Mouse (Mus musculus): Measurements from ENCODE around the gene Agxt2.

Agxt2 gene

DNA sequence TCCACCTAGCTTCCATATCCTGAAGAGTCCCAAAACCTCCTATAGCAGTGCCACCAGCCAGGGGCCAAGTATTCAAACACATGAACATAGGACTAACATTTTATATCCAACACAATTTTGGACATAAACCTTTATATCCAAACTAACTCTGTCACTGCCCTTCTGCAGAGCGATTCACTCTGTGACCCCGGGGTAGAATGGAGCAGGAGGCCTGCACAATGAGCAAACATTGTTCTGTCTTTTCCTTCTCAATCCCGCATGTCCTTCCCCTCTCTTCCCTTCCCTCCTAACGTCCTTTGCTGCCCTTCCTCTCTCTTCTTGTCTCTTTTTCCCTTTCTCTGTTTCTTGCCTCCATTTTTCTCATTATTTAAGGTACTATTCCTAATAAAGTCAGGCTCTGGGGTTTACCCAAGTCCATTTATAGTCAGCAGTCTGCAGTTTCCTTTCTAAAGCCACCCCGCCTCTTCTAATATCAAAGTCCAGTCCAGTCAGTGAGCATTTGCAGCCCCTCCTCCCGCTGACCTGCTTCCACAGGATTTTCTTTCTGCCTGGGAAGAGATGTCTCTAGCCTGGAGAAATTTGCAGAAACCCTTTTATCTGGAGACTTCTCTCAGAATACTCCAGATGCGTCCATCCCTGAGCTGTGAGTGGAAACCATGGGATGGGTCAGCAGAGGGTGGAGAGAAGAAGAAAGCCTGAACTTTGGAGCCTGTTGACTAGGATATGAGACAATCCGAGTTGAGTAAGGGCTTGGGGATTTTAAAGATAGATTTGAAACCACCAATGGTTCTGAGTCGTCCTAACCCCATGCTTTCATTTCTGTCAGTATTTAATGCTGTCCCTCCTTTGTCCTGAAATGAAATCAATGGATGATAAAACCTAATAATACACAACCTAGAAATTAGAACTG lies at the start of gene Agxt2:
Agxt2 (plus strand) TSS at position 494 of the 910 bp plus-strand sequence.
- in situ Hi-C loops (cut with MboI; ENCODE audit: unreplicated experiment in 2 of 2) = no loop called here

DNA sequence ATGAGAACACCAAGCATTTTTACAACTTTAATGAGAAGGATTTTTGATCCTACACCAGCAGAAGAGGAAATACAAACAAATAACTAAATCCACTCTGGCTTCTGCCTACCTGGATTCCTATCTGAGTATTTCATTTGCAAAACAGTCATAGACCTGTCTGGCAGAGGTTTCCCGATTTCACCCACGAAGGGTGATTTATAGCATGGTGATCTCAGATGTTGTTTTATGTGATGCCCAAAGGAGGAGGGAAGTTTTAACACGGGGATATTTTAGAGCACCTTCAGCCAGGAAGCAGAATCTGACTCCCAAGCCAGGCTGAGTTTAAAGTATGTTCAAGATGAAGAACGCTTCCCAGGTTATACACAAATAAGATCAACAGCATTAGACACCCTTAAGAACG lies 46.5 kb upstream of the Agxt2 start:
- in situ Hi-C loops (cut with MboI; ENCODE audit: unreplicated experiment in 2 of 2) = loop anchor here (5.0 to 10.0 kb wide), 7 partner anchors 237 to 1187 kb away; partner anchors contain the start of gene Spef2 (in 2 of the 2)

DNA sequence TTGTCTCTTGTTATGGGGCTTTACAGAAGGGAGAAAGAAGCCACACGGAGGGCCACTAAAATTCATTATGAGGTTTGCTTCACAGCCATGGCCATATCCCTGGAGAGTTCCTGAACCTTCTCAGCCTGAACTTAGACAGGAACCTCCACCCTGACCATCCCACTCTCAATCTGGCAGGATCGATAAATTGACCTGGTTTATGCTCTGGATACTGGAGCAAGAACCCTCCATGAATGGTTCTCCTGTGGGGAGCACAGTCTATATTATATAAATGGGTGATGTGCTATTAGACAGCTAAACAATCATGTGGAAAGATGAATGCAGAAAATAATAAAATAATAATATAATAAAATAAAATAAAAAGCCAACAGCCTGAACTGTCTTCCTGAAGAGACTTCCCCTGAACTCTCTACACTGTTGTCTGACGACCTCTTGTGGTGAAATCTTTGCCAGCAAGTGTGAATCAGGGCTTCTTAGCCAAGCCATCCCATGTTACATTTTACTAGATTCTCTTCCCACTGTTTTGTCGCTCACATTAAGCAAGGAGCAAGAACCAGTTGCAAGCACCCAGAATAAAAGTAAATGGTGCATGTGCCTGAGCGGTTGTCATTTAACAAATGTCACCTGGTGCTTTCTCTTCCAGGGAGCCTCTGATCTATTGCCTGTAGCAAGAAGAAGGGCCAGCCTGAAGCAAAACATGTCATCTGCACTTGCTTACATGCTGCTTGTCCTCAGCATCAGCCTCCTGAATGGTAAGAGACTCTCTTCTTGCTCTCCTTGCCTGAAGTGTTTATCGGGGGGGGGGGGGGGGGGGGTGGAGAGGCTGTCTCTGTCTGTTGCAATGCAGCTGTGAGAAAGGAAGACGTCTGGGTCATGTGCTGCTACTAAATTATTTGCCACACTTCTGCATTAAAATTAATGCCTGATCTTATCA lies 44.5 kb upstream of the Agxt2 start:
- in situ Hi-C loops (cut with MboI; ENCODE audit: unreplicated experiment in 2 of 2) = loop anchor here (5.0 to 10.0 kb wide), 7 partner anchors 239 to 1189 kb away; partner anchors contain the start of gene Spef2 (in 2 of the 2)

DNA sequence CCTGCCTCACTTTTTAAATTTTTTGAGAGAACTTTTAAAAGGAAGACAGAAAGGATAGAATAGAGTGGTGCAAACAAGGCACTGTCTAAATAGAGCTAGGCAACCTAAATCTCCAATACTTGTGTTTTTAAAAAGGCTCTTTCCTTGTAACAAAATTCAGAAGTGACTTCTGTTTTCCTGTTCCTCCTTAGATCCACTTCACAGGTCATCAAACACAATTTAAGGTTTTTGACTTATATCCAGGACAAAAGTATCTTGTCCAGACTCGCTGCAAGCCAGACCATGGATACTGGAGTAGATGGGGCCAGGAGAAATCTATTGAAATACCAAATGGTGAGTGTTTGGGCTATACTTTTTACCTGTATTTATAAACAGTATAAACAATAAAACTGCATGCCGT lies 33.3 kb upstream of the Agxt2 start, which contains the start of gene Gm21973:
Gm21973 (plus strand) TSS at position 301 of the 400 bp plus-strand sequence.
- in situ Hi-C loops (cut with MboI; ENCODE audit: unreplicated experiment in 2 of 2) = no loop called here

DNA sequence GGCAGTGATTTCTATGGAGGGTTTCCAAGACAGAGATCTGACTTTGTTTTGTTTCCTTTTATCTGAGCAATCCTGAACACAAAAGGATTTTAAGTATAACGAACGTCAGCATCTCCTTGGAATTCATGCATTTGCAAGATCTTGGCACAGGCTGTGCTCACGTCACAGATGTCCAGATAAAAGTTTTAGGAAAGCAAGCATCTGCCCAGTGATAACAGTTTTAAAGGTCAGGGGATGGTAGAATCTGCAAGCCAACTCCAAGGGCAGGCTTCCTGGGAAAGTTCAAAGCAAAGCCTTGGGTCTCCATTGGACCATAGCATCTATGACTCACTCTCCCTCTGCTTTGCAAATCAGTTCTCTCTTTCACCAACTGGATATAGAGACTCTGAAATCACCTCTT lies 27.7 kb upstream of the Agxt2 start:
- in situ Hi-C loops (cut with MboI; ENCODE audit: unreplicated experiment in 2 of 2) = no loop called here

DNA sequence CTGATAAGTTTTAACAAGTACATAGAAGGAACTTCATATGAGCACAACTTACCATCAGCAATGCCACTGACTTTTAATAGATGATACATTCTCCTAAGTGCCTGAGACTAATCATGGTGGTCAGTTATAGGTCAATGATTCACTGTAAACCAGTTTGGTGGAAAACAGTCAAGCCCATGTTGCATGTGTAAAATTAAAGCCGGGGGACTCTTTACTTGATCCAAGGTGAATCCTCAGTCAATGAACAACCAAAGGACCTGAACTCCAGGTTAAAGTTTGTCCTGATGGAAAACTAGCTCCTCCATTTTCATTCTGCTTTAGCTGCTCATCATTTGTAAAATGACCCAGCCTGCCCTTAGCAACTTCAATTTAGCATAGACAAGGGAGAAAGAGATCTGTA lies 25.8 kb upstream of the Agxt2 start:
- in situ Hi-C loops (cut with MboI; ENCODE audit: unreplicated experiment in 2 of 2) = no loop called here

DNA sequence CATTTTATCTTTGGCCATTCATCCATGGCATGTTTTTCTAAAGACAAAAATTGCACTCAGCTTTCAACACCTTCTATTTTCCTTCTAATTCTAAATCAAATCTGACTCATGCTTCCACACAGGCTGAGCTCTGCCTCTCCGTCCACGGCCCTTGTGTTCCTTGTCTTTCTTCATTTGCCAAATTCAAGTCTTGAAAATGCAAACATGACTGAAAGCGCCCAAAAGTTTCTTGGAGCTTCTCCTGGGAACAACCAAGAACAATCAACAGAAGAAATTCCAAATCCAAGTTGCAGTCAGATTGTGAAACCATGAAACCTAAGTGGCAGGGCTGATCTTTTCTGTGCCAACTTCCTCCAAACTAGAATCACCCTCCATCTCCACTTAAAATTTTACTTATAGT lies 19.7 kb upstream of the Agxt2 start:
- in situ Hi-C loops (cut with MboI; ENCODE audit: unreplicated experiment in 2 of 2) = no loop called here

DNA sequence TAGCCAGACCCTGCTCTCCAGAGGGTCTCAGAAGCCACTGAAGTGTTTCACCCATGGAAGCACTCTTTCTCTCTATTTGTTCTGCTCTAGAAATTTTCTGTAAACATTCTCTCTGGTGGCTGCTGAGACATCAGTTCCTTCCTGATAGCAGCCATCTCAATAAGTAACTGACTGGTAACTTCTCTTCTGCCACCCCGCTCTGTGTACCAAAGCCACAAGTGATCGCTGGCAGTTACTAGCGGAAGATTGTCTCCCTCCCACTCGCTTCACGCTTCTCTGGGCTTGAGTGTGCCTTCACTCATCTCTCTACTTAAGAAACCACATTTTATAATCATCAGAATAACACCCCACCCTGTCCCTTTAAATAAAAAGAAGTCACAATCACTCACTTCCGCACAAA lies 11.3 kb upstream of the Agxt2 start:
- in situ Hi-C loops (cut with MboI; ENCODE audit: unreplicated experiment in 2 of 2) = no loop called here

DNA sequence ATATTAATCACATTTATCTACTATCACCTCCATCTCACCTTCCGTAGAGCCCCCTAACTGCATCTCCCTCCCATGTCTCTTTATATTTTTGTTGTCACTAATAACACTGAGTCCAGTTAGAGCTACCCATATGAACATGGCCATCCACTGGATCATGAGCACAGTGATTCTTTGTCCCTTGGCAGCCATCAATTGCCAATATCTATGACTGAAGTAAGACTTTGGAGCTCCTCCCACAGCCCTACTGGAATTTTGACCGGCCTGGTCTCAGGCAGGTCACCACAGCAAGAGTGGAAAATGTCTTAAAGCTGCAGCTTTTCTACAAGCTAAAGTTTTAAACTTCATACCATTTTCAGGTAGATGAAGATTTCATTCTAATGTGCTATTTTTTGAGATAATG lies 8.0 kb downstream of the Agxt2 start:
- in situ Hi-C loops (cut with MboI; ENCODE audit: unreplicated experiment in 2 of 2) = no loop called here

DNA sequence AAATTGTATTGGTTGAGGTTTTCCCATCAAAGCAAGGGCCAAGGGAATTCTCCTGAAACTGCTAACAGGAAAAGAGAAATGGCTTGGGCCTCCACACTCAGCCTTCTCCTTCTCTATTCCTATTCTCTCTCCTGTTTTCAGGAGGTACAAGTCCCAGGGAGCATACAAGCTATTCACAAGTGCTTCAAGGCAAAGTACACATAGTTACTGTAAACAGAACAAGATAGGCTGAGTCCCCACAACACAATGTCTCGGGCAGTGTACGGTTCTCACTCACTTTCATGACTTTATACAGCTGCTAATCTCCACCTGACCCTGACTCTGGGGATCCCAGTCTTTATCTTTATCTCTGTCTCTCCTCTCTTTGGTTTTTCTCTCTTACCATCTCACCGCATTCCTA lies 17.1 kb downstream of the Agxt2 start:
- in situ Hi-C loops (cut with MboI; ENCODE audit: unreplicated experiment in 2 of 2) = no loop called here

DNA sequence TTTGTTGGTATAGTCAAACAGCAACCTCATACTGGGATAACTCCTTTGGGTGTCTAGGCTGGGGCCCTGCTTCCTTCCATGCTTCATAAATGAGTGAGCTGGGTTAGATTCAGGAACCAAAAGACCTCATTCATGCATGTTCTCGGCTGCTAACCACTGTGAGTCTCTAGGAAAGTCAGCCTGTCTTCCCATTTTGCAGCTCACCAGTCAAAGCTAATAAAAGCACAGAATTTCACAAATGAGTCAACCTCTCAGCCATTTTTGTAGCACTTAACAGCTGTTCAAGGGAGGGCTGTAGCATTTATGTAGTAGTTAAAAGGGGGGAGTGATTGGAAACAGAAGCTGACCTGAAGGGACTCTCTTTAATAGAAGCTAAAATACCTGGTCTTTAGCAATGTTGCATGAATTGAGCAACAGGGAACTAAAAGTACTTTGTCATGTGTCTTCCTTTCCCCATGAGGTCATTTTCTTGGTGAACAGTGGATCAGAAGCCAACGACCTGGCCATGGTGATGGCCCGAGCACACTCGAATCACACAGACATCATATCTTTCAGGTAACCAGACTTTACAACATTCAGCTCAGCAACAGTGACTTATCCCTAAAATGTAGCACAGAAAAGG lies 20.1 kb downstream of the Agxt2 start:
- in situ Hi-C loops (cut with MboI; ENCODE audit: unreplicated experiment in 2 of 2) = no loop called here

DNA sequence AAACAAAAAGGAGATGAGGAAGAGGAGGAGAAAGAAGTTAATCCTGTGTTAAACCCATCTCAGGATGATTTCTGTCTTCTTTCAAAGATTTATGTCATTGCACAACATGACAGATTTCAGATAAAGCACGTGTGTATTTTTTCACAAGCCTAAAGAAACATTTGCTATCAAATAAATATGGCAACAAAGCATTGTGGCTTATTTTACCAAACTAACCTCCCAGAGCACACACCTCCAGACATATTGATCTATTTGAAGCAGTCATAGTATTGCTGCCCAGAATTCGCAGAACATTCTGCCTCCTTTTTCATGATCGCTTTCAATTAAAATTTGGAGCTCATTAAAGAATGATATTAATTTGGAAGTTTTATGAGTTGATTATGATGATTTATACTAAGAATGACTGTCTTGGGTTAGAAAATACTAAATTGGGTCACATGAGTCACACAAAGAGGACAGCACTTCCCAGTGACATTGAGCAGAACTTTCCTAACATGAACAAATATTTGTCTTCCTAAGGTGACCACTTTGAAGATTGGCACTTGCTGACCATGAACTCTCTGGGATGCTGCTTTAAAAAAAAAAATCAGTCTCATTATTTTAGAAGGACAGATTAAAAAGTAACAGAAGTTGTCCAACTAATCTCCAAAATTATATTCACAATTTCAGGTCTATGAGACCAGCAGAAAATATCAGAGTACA lies 21.6 kb downstream of the Agxt2 start:
- in situ Hi-C loops (cut with MboI; ENCODE audit: unreplicated experiment in 2 of 2) = no loop called here

DNA sequence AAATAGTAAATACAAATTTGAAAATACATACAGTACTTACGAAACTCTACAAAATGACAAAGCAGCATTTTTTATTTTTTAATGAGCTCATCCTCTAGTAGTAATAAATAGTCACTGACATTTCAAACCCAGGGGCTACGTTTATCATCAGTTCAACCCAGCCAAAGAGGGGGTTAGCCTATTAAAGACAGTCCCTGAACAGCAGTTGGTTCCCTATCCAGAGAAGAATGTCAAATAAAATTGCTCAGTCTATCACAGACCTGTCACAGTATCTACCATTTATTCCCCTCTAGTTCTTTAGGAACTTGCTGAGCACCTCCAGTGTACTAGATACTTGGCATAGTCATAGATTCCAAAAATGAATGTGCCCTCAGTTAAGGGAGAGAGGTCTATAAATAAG lies 28.9 kb downstream of the Agxt2 start:
- in situ Hi-C loops (cut with MboI; ENCODE audit: unreplicated experiment in 2 of 2) = no loop called here

DNA sequence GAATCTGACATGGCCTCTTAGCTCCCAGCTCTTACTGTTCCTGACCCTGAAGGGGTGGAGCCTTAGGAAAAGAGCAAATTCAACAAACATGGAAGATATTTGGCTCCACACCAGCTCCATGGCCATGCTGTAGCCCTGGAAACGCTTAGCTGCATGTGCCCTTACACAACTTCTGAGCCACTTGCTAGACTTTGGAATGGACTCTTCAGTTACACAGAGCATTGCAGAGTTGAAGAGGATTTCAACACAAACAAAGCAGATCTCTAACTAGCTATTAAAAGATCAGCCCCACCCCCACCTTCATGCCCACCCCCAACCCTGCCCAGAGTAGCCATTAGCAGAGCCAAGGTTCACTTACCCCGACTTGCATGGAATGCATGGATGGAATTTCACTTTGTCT lies 41.5 kb downstream of the Agxt2 start:
- in situ Hi-C loops (cut with MboI; ENCODE audit: unreplicated experiment in 2 of 2) = no loop called here

DNA sequence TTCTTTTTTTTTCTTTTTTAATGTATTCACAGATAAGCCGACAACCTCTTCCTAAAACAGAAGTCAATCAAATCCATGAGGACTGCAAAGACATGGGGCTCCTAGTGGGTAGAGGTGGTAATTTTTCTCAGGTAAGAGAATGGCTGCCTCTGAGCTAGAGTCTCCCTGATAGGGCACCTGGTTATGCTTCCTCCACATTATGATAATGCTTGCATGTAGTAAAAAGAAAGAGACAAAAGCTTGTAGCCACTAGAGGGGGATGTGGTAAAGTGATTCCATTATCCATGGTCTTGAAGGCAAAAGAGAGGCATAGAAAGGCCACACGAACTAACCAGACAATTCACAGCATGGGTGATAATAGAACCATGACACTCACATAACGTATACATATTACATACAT lies 42.1 kb downstream of the Agxt2 start:
- in situ Hi-C loops (cut with MboI; ENCODE audit: unreplicated experiment in 2 of 2) = no loop called here

DNA sequence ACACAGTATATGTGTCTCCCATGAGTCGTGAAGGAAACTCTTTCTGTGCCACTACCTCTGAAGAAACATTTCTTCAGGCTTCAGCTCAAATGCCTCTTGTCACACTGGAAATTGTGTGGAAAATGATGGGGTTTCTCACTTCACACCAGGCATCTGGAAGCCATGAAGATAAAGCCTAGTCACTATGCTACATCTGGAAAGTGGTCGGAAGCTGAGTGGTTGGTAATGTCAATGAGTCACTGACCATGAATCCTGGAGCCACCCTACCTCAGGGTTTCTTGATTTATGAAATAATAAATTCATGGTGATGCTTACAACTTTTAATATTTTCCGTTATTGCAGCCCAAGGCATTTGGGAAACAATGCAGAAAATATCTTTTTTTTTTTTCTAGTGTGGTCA lies 51.5 kb downstream of the Agxt2 start:
- in situ Hi-C loops (cut with MboI; ENCODE audit: unreplicated experiment in 2 of 2) = no loop called here

DNA sequence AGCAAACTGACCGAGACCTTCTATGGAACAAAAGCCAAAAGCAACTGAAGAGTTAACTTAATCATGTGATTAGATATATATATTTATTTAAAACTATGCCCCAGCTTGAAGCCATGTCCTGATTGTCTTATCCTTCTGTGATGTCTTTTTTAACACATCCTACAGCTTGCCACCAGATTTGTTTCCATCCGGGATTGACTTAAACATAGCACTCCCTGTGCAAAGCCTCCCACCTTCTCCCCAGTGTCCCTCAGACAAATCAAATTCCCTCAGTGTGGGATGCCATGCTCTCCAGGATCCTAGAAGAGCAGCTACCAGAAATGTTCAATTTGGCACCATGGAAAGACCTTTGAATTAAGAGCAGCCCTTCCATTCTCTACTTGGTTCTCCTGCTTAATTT lies 52.5 kb downstream of the Agxt2 start:
- in situ Hi-C loops (cut with MboI; ENCODE audit: unreplicated experiment in 2 of 2) = no loop called here

DNA sequence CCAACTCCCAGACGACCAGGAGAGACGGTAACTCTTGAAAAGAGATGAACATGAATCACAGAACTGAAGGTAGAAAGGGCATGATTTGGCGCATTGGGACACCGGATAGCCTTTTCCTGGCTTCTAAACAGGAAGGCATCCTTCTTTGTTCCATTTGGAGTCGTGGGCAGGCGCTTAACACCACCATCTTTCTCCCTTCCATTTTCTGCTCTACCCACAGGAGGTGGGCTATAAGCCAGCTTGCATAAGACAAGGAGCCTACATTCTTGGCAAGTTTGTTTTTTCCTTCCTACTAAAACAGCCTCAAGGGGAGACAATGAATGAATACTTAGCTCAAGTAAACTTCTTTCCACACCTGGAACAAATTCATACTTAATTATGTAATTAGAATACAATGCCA lies 55.3 kb downstream of the Agxt2 start:
- in situ Hi-C loops (cut with MboI; ENCODE audit: unreplicated experiment in 2 of 2) = no loop called here

DNA sequence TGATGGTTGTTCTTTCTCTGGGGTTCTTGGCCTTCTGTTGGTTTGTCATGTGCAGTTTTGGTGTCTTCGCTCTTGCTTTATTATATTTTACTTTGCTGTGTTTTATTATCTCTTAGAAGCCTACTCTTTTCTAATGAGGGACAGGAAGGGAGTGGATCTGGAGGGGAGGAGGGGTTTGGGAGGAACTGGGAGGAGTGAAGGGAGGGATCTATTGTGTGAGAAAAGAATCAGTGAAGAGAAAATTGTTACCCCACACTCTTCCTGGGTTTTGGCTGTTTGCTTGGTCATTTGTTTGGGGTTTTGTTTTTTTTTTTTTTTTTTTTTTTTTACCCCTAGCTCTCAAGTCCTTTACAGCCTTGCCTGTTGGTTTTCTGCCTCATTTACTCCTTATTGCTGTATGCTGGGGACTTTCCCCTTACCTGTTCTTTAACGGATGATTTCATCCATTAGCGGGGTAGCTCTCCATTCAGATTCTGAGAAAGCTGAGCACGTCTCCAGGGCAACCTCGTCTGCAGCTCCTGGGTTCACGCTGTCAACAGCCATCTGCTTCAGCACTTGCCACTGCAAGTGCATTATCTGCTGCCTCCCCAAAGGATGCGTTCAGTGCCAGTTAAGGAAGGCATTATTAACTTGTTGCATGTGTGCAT lies 62.9 kb downstream of the Agxt2 start:
- in situ Hi-C loops (cut with MboI; ENCODE audit: unreplicated experiment in 2 of 2) = no loop called here

DNA sequence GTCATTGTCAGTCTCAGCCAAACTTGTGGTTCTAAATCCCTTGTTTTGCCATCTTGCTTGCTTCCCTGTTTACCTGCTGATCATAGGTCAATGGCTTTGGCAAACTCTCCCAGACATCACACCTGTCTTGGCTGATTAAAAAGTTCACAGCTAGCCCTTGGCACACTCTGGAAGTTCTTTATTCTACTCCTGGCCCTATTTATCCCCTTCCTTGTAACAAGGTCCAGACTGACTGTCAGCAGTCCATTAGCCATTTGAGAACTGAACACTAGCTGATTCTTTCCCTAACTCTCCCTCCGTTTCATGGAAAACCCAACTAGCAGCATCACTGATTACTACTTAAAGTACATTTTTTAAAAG lies 63.4 kb downstream of the Agxt2 start:
- in situ Hi-C loops (cut with MboI; ENCODE audit: unreplicated experiment in 2 of 2) = no loop called here
